Mouse (Mus musculus) CH12.LX (cell line): ENCODE data around the gene Csmd2.

Source experiments
- CTCF ChIP-seq, 2 experiments: IDR thresholded peaks in 1 of 2; conservative IDR thresholded peaks in 1 of 2; 2 replicates each; pipeline ENCODE4 v1.5.1; 2011 to 2012; ENCODE audit warnings: low read depth in 2 of 2, low read length in 2 of 2, improper control_type of control experiment in 1 of 2, inconsistent platforms in 1 of 2, mild to moderate bottlenecking in 1 of 2, moderate library complexity in 1 of 2
- ELF1 ChIP-seq: IDR thresholded peaks from 2 replicates; pipeline ENCODE4 v1.6.1; 2014; ENCODE audit warnings: low read depth, mild to moderate bottlenecking, inconsistent platforms, low read length, improper control_type of control experiment
- EP300 ChIP-seq: IDR thresholded peaks from 2 replicates; pipeline ENCODE4 v1.6.1; 2011; ENCODE audit warnings: low read length, improper control_type of control experiment
- JUND ChIP-seq: conservative IDR thresholded peaks from 2 replicates; pipeline ENCODE4 v1.6.1; 2011; ENCODE audit warnings: low read depth, low read length, improper control_type of control experiment
- MXI1 ChIP-seq: IDR thresholded peaks from 2 replicates; pipeline ENCODE4 v1.6.1; 2011; ENCODE audit warnings: mild to moderate bottlenecking, low read depth, low read length, improper control_type of control experiment
- POLR2A ChIP-seq: IDR thresholded peaks from 2 replicates; pipeline ENCODE4 v1.6.1; 2011; ENCODE audit warnings: low read depth, mild to moderate bottlenecking, improper control_type of control experiment, low read length
- POLR2AphosphoS2 ChIP-seq: IDR thresholded peaks from 2 replicates; pipeline ENCODE4 v1.6.1; 2011; ENCODE audit warnings: low read depth, low read length, improper control_type of control experiment
- ZC3H11A ChIP-seq: IDR thresholded peaks from 2 replicates; pipeline ENCODE4 v1.6.1; 2012; ENCODE audit warnings: low read depth, mild to moderate bottlenecking, inconsistent platforms, low read length, improper control_type of control experiment

DNA sequence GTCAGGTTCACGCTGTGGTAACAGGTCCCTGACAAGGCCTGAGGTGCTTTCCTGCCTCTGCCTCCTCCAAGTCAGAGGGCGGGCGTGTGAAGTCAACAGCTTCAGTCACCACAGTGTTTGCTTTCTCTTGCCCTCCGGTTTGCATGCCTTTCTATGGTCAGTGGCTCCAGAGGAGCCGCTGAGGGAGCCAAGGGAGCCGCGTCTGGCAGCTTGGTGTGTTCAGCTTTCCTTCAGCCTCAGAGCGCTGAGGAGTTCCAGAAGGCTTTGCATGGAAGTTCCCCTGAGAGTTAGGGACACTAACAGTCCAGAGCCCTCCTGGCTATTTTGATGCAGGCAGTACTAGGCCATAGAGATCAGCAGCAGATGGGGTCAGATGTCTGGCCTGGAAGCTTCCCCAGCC is 441.9 kb downstream of the Csmd2 start:
- TF ChIP-seq JUND (no peak), CTCF (conservative IDR thresholded peaks at IDR 0.05 in 1 of 2, IDR thresholded peaks at IDR 0.05 in 1 of 2; ENCODE audit: low read depth in 2 of 2, low read length in 2 of 2) (no peak), MXI1 (no peak), ZC3H11A (no peak), EP300 (no peak), POLR2A (no peak), POLR2AphosphoS2 (no peak), ELF1 (no peak)
